In genomic region chr10:75448806-75449420, GRCm38 (mm10) we compare ENCODE assay signal across 18 mouse cellular contexts. TPM values are rescaled to one million over a fixed set of nuclear protein-coding genes. Genes with fewer than 3 reads are reported as not detected.
DNase-seq lines count a peak whose midpoint lies in the region; ATAC-seq and TF ChIP-seq lines count a peak whose summit lies in the region.
"Had no signal": no experiment of that assay in that cellular context is flagged by ENCODE, and none has a peak within 500 bp of the region (broad histone marks: within the 10 kb centered on the region; RNA-seq: fewer than 3 reads in every experiment).

No protein-coding gene starts in this region.

- H3K4me2 ChIP-seq in embryonic facial prominence, embryonic 14.5 days (ENCODE audit: low read depth, low read length) = no peak overlapping the region
- H3K4me2 ChIP-seq in heart, embryonic 11.5 days = no peak overlapping the region
- H3K4me2 ChIP-seq in hindbrain, embryonic 11.5 days (replicated peaks; ENCODE audit: low read depth, low read length) = no peak overlapping the region
- H3K4me2 ChIP-seq: hindbrain, embryonic 13.5 days; neural tube, embryonic 13.5 days had no signal

- no peaks in the 10 kb centered on the region for H3K36me3 ChIP-seq in embryonic facial prominence, embryonic 14.5 days (ENCODE audit: control insufficient read depth, insufficient read depth, low read length)
- H3K36me3 ChIP-seq in embryonic facial prominence, embryonic 10.5 days (replicated peaks) = no peaks in the 10 kb centered on the region
- H3K36me3 ChIP-seq in heart, embryonic 11.5 days (ENCODE audit: control insufficient read depth, insufficient read depth, low read length) = no peaks in the 10 kb centered on the region
- H3K36me3 ChIP-seq in hindbrain, embryonic 11.5 days (ENCODE audit: control insufficient read depth, insufficient read depth, low read length) = no peaks in the 10 kb centered on the region
- H3K36me3 ChIP-seq: hindbrain, embryonic 13.5 days; neural tube, embryonic 13.5 days had no signal

- intact Hi-C loops in heart, postnatal 25 days (cut with DNase I) = no loop called here
- intact Hi-C loops in heart, postnatal 10 days (cut with DNase I) = no loop called here
- intact Hi-C loops in left cerebral cortex, postnatal 14 days (cut with DNase I) = no loop called here

- no peak for TF ChIP-seq CTCF in Patski (IDR thresholded peaks at IDR 0.05)

- POLR2A ChIA-PET in Patski (lab: Charles Lee) = interaction anchor here (1.1 kb wide), 1 partner anchor 33 kb away, joined by 3 read pairs; no protein-coding TSS in a partner anchor

- H3K9ac ChIP-seq in embryonic facial prominence, embryonic 14.5 days (ENCODE audit: low read depth, low read length) = no peak overlapping the region
- no peak overlapping the region for H3K9ac ChIP-seq in heart, embryonic 11.5 days (ENCODE audit: low read depth, low read length)
- H3K9ac ChIP-seq in hindbrain, embryonic 11.5 days (ENCODE audit: low read depth, low read length) = no peak overlapping the region
- H3K9ac ChIP-seq: hindbrain, embryonic 13.5 days; neural tube, embryonic 13.5 days had no signal

- peaks cover 27% of the 10 kb centered on the region for H3K4me1 ChIP-seq in embryonic facial prominence, embryonic 14.5 days (ENCODE audit: control insufficient read depth, insufficient read depth, low read length)
- H3K4me1 ChIP-seq in embryonic facial prominence, embryonic 10.5 days = peaks cover 43% of the 10 kb centered on the region
- peaks cover 48% of the 10 kb centered on the region for H3K4me1 ChIP-seq in heart, embryonic 11.5 days (ENCODE audit: control insufficient read depth, insufficient read depth, low read length)
- H3K4me1 ChIP-seq in hindbrain, embryonic 11.5 days (replicated peaks; ENCODE audit: control insufficient read depth, insufficient read depth, low read length) = no peaks in the 10 kb centered on the region

- in situ Hi-C loops in Patski (cut with MboI; ENCODE audit: low pct_unique_long_range_greater_than_20kb) = loop anchor here (25.0 kb wide), 1 partner anchor 387 kb away; the partner anchor contains the start of gene Bcr

- H3K27ac ChIP-seq in embryonic facial prominence, embryonic 14.5 days (replicated peaks; ENCODE audit: low read depth, low read length) = no peak overlapping the region
- no peak overlapping the region for H3K27ac ChIP-seq in embryonic facial prominence, embryonic 10.5 days (replicated peaks)
- peak overlapping the region; percentile 48 for H3K27ac ChIP-seq in heart, embryonic 11.5 days (ENCODE audit: low read depth, low read length)
- H3K27ac ChIP-seq in hindbrain, embryonic 11.5 days (ENCODE audit: low read depth, low read length) = no peak overlapping the region
- H3K27ac ChIP-seq: hindbrain, embryonic 13.5 days; neural tube, embryonic 13.5 days had no signal

- 50% methylated on average over 6 of the region's 6 CpGs for WGBS in embryonic facial prominence, embryonic 14.5 days
- WGBS in embryonic facial prominence, embryonic 10.5 days = 80% methylated on average over 6 of the region's 6 CpGs
- 49% methylated on average over 6 of the region's 6 CpGs for WGBS in heart, embryonic 11.5 days (ENCODE audit: insufficient replicate concordance)
- WGBS in hindbrain, embryonic 11.5 days = 74% methylated on average over 6 of the region's 6 CpGs

- CTCF ChIA-PET in Patski (lab: Charles Lee) = interaction anchor here (1.0 to 4.7 kb wide), 4 partner anchors 9 to 258 kb away, joined by 3 to 28 read pairs (median 4); no protein-coding TSS in a partner anchor

- H3K9me3 ChIP-seq in embryonic facial prominence, embryonic 14.5 days (ENCODE audit: control insufficient read depth, low read length) = no peaks in the 10 kb centered on the region
- H3K9me3 ChIP-seq in embryonic facial prominence, embryonic 10.5 days = no peaks in the 10 kb centered on the region
- H3K9me3 ChIP-seq in heart, embryonic 11.5 days (replicated peaks; ENCODE audit: control insufficient read depth, low read length) = no peaks in the 10 kb centered on the region
- H3K9me3 ChIP-seq in hindbrain, embryonic 11.5 days (ENCODE audit: control insufficient read depth, low read length) = no peaks in the 10 kb centered on the region
- H3K9me3 ChIP-seq: hindbrain, embryonic 13.5 days; neural tube, embryonic 13.5 days had no signal

- ATAC-seq in embryonic facial prominence, embryonic 14.5 days (ENCODE audit: low read depth) = 0 out of 2 replicates have a peak, but pooled peaks have one; percentile 9
- no peak for ATAC-seq in heart, embryonic 11.5 days (replicated peaks; ENCODE audit: insufficient number of reproducible peaks, low FRiP score, low TSS enrichment)
- ATAC-seq in Patski = peak; percentile 18
- no peak for ATAC-seq in hindbrain, embryonic 11.5 days (ENCODE audit: low FRiP score)
- ATAC-seq: CD4-positive, CD25-positive, alpha-beta regulatory T cell, adult 4 months; forebrain, embryonic 14.5 days had no signal

- no peaks in the 10 kb centered on the region for H3K27me3 ChIP-seq in embryonic facial prominence, embryonic 14.5 days (replicated peaks; ENCODE audit: control insufficient read depth, insufficient read depth, low read length)
- no peaks in the 10 kb centered on the region for H3K27me3 ChIP-seq in embryonic facial prominence, embryonic 10.5 days (replicated peaks; ENCODE audit: low read depth, poor library complexity, severe bottlenecking)
- no peaks in the 10 kb centered on the region for H3K27me3 ChIP-seq in heart, embryonic 11.5 days (ENCODE audit: control insufficient read depth, insufficient read depth, low read length)
- no peaks in the 10 kb centered on the region for H3K27me3 ChIP-seq in Patski
- no peaks in the 10 kb centered on the region for H3K27me3 ChIP-seq in hindbrain, embryonic 11.5 days (ENCODE audit: control insufficient read depth, insufficient read depth, low read length)
- H3K27me3 ChIP-seq: hindbrain, embryonic 13.5 days; neural tube, embryonic 13.5 days had no signal

- peak; percentile 53 for DNase-seq in embryonic facial prominence, embryonic 14.5 days (ENCODE audit: low spot score)
- no peak for DNase-seq in embryonic facial prominence, embryonic 10.5 days (ENCODE audit: low spot score)
- DNase-seq in heart, postnatal 25 days (ENCODE audit: low spot score) = no peak
- DNase-seq in Patski (ENCODE audit: low read depth, low spot score) = no peak
- DNase-seq in heart, postnatal 10 days = peak; percentile 45 to 47
- no peak for DNase-seq in hindbrain, embryonic 11.5 days (ENCODE audit: low spot score)
- no peak for DNase-seq in left cerebral cortex, postnatal 14 days (ENCODE audit: low spot score in 2 of 2)
- DNase-seq: cerebellum, adult 2 months; kidney, adult 8-10 months; kidney, postnatal 14 days; midbrain, embryonic 14.5 days; right cerebral cortex, adult 18-20 months; thymus, adult 18-20 months had no signal

- no peak overlapping the region for H3K4me3 ChIP-seq in embryonic facial prominence, embryonic 14.5 days (ENCODE audit: low read depth, low read length)
- H3K4me3 ChIP-seq in embryonic facial prominence, embryonic 10.5 days = no peak overlapping the region
- no peak overlapping the region for H3K4me3 ChIP-seq in heart, embryonic 11.5 days (ENCODE audit: low read depth, low read length)
- no peak overlapping the region for H3K4me3 ChIP-seq in hindbrain, embryonic 11.5 days (ENCODE audit: low read depth, low read length)
- H3K4me3 ChIP-seq: hindbrain, embryonic 13.5 days; neural tube, embryonic 13.5 days had no signal

RNA-seq across cellular contexts. Expression of gene Upb1, which starts 48.0 kb away (rescaled TPM):
- 0.99 and 2.2 TPM in 2 replicates for polyA plus RNA-seq in embryonic facial prominence, embryonic 14.5 days (2014; fragmentation: Nextera tagmentation; extraction: Ambion mirVana)
- polyA plus RNA-seq in embryonic facial prominence, embryonic 10.5 days (2016; fragmentation: Nextera tagmentation; extraction: Ambion mirVana) = 0.14 TPM in 1 of 2 replicates, not detected in the other
- polyA plus RNA-seq in heart, embryonic 11.5 days (2014; fragmentation: Nextera tagmentation; extraction: Ambion mirVana) = 0.39 and 0.46 TPM in 2 replicates
- under 1 TPM; 0.22 to 0.70 TPM for total RNA-seq in heart, postnatal 25 days (2021)
- polyA plus RNA-seq in Patski (2021) = not detected
- total RNA-seq in heart, postnatal 10 days (2021) = under 1 TPM; 0.17 to 0.24 TPM
- polyA plus RNA-seq in hindbrain, embryonic 11.5 days (2014; fragmentation: Nextera tagmentation; extraction: Ambion mirVana) = 0.11 TPM in 1 of 2 replicates, not detected in the other
- under 1 TPM; 0.55 to 0.66 TPM for total RNA-seq in left cerebral cortex, postnatal 14 days (2021)
- polyA plus RNA-seq: neural tube, embryonic 13.5 days had no signal

Comparison
In these comparisons a context has a peak if more than half of its experiments do, and no peak if none do; other contexts are left out.
1. DNase-seq: peak in embryonic facial prominence, embryonic 14.5 days (single experiment) and heart, postnatal 10 days (2 of 2); none in embryonic facial prominence, embryonic 10.5 days (single experiment), heart, postnatal 25 days (single experiment), Patski (single experiment), hindbrain, embryonic 11.5 days (single experiment) and left cerebral cortex, postnatal 14 days (0 of 2).
2. ATAC-seq: peak in embryonic facial prominence, embryonic 14.5 days (single experiment) and Patski (single experiment); none in heart, embryonic 11.5 days (single experiment) and hindbrain, embryonic 11.5 days (single experiment).